Mouse (Mus musculus) granulocyte monocyte progenitor cell, adult 5-6 weeks (primary cell): ENCODE data around the gene Gpr153. TPM values are rescaled to one million over a fixed set of nuclear protein-coding genes. Genes with fewer than 3 reads are reported as not detected.

Experiments used
- ATAC-seq: replicated peaks from 2 replicates; pipeline ENCODE4 v1.8.0; 2016; ENCODE audit warnings: mild to moderate bottlenecking, moderate TSS enrichment, inconsistent platforms; ENCODE audit not compliant: poor library complexity, severe bottlenecking
- total RNA-seq, 2 experiments: library from RNA; stranded (forward) in 1 of 2; stranded (reverse) in 1 of 2; fragments of 200-712, 200-1000 nt in 1 of 2; fragments of >200 nt in 1 of 2; fragmentation: Nextera tagmentation in 1 of 2; gene quantifications; 2 replicates each; pipeline ENCODE4 v1.2.3; 2014 to 2017

Gene Gpr153
- total RNA-seq, 2 experiments from 2014 or later = not detected

DNA sequence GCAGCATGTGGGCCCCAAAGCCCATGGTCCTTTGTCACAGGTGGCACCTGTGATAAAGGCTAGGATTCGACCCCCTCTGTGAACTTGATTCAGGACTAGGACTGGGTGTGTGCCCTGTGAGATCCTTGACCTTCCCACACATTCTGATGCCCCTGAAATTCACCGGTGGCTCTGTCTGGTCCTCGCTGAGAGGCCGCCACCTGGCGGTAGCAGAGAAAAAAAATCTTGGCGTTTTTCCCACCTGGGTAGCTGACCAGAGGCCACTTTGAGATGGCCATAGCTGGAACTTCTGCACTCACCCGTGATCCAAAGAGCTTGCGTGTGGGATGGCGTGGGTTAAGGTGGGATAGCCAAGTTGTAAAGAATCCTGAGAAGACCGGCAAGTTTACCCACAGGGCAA lies 11.5 kb downstream of the Gpr153 start:
- no peak for ATAC-seq

- ATAC-seq = no peak
These were observed 12.2 kb downstream of the Gpr153 start for GRCm38 (mm10) chr4:152286183-152286582.

DNA sequence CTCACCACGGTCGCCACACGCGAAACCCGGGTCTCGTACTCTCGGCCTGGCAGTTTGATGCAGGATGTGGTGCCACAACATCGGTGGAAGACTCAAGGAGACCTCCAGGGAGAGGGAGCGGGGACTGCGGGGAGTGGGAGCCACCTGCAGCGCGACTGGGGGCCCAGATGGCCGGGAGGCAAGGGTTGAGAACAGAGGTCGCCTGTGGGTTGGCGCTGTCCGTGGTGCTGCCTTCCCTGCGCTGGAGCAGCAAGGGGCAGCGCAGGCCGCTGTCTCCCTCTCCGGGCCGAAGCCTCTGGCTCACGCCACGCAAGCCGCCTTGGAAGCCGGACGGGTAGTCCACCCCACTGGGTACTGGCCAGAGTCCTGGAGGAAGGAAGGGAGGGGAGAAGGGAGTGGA lies 12.9 kb downstream of the Gpr153 start:
- ATAC-seq = peak; percentile 67

GRCm38 (mm10) chr4:152287317-152288120 lies 13.5 kb downstream of the Gpr153 start:
- ATAC-seq = no peak

DNA sequence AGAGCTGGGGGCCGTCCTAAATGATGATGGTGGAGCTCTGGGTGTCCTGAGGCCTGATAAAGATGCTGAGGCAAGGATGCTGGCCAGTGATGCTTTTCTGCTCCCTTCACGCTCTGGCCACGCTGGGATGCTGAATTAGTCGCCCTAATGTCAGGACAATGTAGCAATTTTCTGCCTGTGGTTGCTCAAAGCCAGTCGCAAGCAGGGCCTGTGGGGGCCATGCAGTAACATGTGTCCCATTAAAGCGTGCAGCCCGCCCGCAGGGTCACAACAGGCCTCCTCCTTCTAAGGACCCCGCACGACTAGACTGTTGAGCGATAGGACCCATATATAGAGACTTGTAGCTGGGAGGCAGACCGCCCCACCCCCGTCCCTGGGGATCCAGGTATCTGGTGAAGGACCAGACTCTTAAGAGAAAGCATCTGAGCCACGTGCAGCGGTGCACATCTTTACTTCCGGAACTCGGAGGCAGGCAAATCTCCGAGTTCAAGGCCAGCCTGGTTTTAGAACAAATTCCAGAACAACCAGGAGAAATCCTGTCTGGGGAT lies 14.4 kb downstream of the Gpr153 start:
- ATAC-seq = no peak

DNA sequence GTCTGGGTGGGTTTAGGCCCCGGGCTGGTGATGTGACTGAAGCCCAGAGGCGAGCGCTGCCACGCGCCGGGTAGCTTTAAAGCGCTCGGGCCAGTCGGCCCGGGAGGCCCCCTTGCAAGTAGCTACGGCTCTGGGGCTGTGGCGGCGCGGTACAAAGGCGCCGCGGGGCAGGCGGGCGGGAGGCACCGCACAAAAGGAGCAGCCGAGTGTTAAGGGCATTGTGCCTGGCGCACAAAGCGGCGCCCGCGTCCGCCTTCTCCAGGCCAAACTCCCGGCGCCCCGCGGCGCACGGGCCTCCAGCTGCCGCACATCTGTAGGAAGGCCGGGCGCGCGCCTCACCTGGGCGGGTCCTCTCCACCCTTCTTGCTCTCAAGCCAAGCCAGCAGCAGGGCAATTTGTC lies 16.4 kb downstream of the Gpr153 start:
- ATAC-seq = no peak; the same call in 1 of the 2 replicates

GRCm38 (mm10) chr4:152290991-152291390 lies 17.0 kb downstream of the Gpr153 start:
- no peak for ATAC-seq

GRCm38 (mm10) chr4:152291562-152291961 lies 17.5 kb downstream of the Gpr153 start, which contains the start of gene Hes3:
Hes3 (minus strand) TSS chr4:152291662.
- no peak for ATAC-seq

- ATAC-seq = no peak
These were observed 18.2 kb downstream of the Gpr153 start for GRCm38 (mm10) chr4:152292102-152292765.

GRCm38 (mm10) chr4:152294188-152294929 lies 20.3 kb downstream of the Gpr153 start:
- ATAC-seq = no peak

DNA sequence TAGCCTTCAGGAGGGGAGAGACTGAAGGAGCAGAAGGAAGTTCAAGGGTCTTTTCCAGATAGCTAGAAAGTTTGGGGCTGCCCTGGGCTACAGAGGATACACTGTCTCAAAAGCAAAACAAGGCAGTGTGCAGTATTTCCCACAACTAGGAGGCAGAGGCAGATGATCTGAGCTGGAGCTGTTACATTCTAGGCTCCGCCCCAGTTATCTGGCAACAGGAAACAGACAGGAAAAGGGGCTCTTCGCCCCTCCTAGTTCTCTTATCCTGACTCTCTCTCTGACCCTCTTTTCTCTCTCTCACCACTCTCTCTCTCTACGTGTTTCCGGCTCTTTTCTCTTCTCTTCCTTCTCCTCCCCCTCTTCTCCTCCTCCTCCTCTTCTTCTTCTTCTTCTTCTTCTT lies 21.9 kb downstream of the Gpr153 start:
- peak; percentile 17 for ATAC-seq

GRCm38 (mm10) chr4:152296371-152296770 lies 22.3 kb downstream of the Gpr153 start:
- ATAC-seq = no peak

DNA sequence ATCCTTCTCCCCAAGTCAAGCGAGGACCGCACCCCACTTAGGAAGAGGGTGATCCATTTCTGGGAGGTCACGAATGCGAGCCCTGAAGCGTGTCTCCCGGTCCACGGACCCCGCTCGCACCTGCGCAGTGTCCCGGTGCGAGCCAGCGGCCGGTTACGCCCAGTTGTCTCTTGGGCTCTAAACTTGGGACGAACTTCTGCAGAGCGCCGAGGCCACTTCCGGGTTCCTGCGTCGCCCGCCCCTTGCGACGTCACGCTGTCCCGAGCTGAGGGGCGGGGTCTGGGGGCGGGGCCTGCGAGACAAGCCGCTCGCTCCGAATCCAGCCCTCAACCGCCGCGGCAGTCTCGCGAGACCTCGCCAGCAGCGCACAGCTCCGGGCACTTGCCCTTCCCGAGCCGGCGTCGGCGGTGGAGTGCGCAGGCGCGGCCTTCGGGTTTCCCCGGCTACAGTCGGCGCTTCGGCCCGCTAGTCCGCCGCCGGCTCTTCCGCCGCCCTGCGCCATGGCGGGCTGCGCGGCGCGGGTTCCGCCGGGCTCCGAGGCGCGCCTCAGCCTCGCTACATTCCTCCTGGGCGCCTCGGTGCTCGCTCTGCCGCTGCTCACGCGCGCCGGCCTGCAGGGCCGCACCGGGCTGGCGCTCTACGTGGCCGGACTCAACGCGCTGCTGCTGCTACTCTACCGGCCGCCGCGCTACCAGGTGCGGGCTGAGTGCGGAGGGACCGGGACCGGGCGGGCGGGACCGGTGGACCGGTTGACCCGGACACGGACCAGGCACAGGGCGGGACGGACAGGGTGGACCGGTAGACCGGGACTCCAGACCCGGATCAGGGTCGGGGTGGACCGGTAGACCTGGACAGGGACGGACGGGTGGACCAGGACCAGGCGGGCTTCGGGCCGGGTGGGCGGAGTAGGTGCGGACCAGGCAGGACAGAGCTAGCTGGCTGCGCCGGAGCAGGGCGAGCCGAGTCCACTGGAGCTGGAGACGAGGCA lies 23.1 kb downstream of the Gpr153 start, which contains the start of gene Icmt:
TSS of gene Icmt (plus strand) at position 354 of the 988 bp plus-strand sequence.
- peak; percentile 81 for ATAC-seq

GRCm38 (mm10) chr4:152298836-152299235 lies 24.8 kb downstream of the Gpr153 start:
- ATAC-seq = no peak

DNA sequence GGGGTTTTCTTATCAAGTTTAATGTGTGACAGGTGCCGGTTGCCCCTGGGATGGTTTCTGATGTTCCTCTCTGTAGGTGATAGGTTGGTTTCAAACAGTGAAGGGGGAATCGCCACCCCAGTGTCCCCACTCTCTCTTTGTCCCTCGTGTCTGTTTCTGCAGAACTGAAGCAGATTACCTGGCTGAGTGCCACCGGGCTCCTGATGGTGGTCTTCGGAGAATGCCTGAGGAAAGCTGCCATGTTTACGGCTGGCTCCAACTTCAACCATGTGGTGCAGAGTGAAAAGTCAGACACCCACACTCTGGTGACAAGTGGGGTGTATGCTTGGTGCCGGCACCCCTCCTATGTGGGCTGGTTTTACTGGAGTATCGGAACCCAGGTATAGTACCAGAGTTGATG lies 26.3 kb downstream of the Gpr153 start:
- ATAC-seq = no peak

DNA sequence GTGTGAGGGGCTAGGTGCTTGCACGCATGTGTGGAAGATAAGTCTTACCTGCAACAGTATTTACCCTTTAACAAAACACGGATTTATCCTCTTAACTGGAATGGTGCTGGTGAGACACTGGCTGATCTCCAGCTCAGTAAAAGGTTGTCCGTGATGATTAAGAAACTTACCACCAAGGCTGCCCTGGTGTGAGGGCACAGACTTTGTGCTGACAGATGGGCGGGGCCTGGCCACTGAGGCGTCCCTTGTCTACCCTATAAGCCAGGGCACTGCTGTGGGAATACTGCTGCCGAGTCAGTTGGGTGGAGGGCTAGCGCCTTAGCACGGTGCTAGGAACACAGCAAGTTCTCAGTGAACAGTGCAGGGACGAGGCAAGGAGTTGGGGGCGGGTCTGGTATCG lies 28.0 kb downstream of the Gpr153 start:
- no peak for ATAC-seq

DNA sequence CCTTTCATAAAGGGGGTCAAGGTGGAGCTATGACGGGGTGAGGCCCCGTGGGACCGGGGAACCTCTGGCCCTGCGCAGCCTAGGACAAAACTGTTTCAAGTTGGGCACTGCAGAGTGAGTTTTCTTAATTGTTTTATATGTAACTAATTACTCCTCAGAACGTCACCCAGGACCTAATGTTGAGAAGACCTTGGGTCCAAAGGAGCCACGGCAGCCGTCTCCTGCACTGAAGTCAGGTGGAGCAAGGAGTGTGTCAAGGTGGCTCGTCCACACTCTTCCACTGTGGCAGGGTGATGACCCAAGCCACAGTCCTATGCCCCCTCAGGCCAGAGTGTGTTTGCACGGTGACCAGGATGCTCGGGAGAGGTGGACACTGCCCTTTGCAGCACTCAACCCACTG lies 29.1 kb downstream of the Gpr153 start:
- ATAC-seq = no peak

- ATAC-seq = no peak
These were observed 30.7 kb downstream of the Gpr153 start for GRCm38 (mm10) chr4:152304685-152305084.

GRCm38 (mm10) chr4:152305991-152306390 lies 32.0 kb downstream of the Gpr153 start:
- no peak for ATAC-seq
